13 mouse cellular contexts compared by ENCODE assay signal in genomic region chr12:82935121-82935762, GRCm38 (mm10).
A peak's percentile ranks its signal among the peaks of the same experiment; 100 is the strongest.
DNase-seq lines count a peak whose midpoint lies in the region; ATAC-seq lines count a peak whose summit lies in the region.
"Had no signal": no experiment of that assay in that cellular context is flagged by ENCODE, and none has a peak within 500 bp of the region (broad histone marks: within the 10 kb centered on the region; RNA-seq: fewer than 3 reads in every experiment).

No protein-coding gene starts in this region.

- H3K9ac ChIP-seq in heart, embryonic 13.5 days = no peak overlapping the region
- H3K9ac ChIP-seq: embryonic facial prominence, embryonic 15.5 days; hindbrain, embryonic 15.5 days had no signal

- no peak overlapping the region for H3K4me2 ChIP-seq in heart, embryonic 13.5 days
- H3K4me2 ChIP-seq: embryonic facial prominence, embryonic 15.5 days; hindbrain, embryonic 15.5 days had no signal

- peak; percentile 22 to 53 for DNase-seq in heart, adult 18-20 months
- no peak for DNase-seq in heart, postnatal 25 days (ENCODE audit: low spot score)
- DNase-seq in adrenal gland, postnatal 10 days = peak; percentile 48
- peak; percentile 27 for DNase-seq in large intestine, adult 2 months (ENCODE audit: low read depth, low spot score)
- no peak for DNase-seq in layer of hippocampus, postnatal 25 days (ENCODE audit: extremely low spot score in 1 of 2, low spot score in 1 of 2)
- no peak for DNase-seq in cerebellum, adult 9-11 months
- DNase-seq in left cerebral cortex, postnatal 4 days = no peak
- DNase-seq: B cell, adult 2 months; cerebellum, adult 9-10 months had no signal

- H3K4me3 ChIP-seq in heart, embryonic 13.5 days = no peak overlapping the region
- H3K4me3 ChIP-seq: embryonic facial prominence, embryonic 15.5 days; hindbrain, embryonic 15.5 days; myocyte had no signal

- ATAC-seq in heart, embryonic 13.5 days (ENCODE audit: extremely low read depth, insufficient number of reproducible peaks, low FRiP score, low TSS enrichment) = peak; percentile 46; the same call in 1 of the 2 replicates

- WGBS in heart, embryonic 13.5 days = 57% methylated on average over 6 of the region's 6 CpGs
- 32% methylated on average over 6 of the region's 6 CpGs for WGBS in large intestine, adult 2 months

- H3K36me3 ChIP-seq in heart, embryonic 13.5 days = no peaks in the 10 kb centered on the region
- H3K36me3 ChIP-seq: embryonic facial prominence, embryonic 15.5 days; hindbrain, embryonic 15.5 days had no signal

- intact Hi-C loops in heart, postnatal 25 days (cut with DNase I) = no loop called here
- intact Hi-C loops in left cerebral cortex, postnatal 4 days (cut with DNase I) = no loop called here

- no peaks in the 10 kb centered on the region for H3K9me3 ChIP-seq in heart, embryonic 13.5 days
- H3K9me3 ChIP-seq: embryonic facial prominence, embryonic 15.5 days; hindbrain, embryonic 15.5 days had no signal

- no peaks in the 10 kb centered on the region for H3K27me3 ChIP-seq in heart, embryonic 13.5 days (replicated peaks)
- H3K27me3 ChIP-seq: embryonic facial prominence, embryonic 15.5 days; hindbrain, embryonic 15.5 days had no signal

- peak overlapping the region; percentile 78 for H3K27ac ChIP-seq in heart, embryonic 13.5 days (replicated peaks)
- H3K27ac ChIP-seq: embryonic facial prominence, embryonic 15.5 days; hindbrain, embryonic 15.5 days had no signal

- H3K4me1 ChIP-seq in heart, embryonic 13.5 days = peaks cover 46% of the 10 kb centered on the region
- H3K4me1 ChIP-seq: embryonic facial prominence, embryonic 15.5 days; hindbrain, embryonic 15.5 days had no signal

Comparison
In these comparisons a context has a peak if more than half of its experiments do, and no peak if none do; other contexts are left out.
1. DNase-seq: peak in heart, adult 18-20 months (2 of 2), adrenal gland, postnatal 10 days (single experiment) and large intestine, adult 2 months (single experiment); none in heart, postnatal 25 days (single experiment), layer of hippocampus, postnatal 25 days (0 of 2), cerebellum, adult 9-11 months (single experiment) and left cerebral cortex, postnatal 4 days (single experiment).